Mouse (Mus musculus): ENCODE results near the gene Thsd7b. TPM values are rescaled to one million over a fixed set of nuclear protein-coding genes. Genes with fewer than 3 reads are reported as not detected.
A peak's percentile ranks its signal among the peaks of the same experiment; 100 is the strongest.
"Not testable (repeated sequence)": the region's sequence is repeated elsewhere in the genome, so short reads cannot be mapped to it uniquely, and the experiment has no call there.

Thsd7b gene
- total RNA-seq, 2 experiments from 2014 or later, result 30.8 to 34.5 TPM

GRCm38 (mm10) chr1:129624519-129624918 is 351.4 kb downstream of the Thsd7b start:
- DNase-seq (ENCODE audit: low spot score in 2 of 2), result no peak

DNA sequence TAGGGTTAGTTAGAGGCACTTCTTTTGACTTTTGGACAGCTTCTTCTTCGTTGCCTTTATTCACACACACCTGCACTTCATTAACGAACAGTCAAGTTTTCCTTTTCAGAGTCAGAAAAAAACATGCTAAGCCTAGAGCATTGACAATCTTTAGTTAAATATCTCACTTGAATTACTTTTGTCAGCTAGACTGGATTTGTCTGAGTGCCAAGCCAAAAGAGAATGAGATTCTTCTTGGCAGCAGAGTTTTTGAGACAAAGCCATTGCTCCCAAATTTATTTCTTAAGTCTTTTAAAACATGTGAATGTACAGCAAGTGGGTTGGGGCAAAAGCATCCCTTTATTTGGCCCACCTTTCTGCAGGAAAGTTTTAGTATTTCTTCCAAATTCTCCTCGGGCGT is 362.0 kb downstream of the Thsd7b start:
- DNase-seq (ENCODE audit: low spot score in 2 of 2), result no peak

DNA sequence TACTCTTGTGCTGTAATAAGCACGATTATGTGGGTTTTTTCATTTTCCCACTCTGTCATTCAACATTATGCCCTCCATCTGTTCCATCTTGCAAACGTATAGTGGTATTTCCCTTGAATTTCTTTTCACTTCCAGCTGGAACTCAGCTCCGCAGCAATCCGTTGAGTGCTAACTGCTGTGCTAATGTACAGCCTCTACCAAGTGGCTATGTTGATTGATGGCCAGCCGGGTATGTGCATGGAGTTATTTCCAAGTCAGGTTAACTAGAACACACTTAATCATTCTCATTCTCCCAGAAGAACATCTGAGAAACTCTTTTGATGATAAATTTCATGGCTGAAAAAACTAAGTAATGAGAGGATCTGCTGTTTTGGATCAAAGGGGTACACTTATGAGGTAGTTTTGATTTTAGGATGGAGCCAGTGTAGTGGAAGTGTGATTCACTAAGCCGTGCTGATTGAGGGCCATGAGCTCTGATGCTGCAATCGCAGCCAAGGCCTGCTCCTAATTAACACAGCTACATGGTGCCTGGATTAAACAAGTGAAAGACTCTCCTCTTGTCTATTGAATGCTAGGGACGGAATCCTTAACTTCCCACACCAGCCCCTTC is 371.3 kb downstream of the Thsd7b start:
- peak in 1 of 2 experiments; percentile 15 for DNase-seq (ENCODE audit: low spot score in 2 of 2)

DNA sequence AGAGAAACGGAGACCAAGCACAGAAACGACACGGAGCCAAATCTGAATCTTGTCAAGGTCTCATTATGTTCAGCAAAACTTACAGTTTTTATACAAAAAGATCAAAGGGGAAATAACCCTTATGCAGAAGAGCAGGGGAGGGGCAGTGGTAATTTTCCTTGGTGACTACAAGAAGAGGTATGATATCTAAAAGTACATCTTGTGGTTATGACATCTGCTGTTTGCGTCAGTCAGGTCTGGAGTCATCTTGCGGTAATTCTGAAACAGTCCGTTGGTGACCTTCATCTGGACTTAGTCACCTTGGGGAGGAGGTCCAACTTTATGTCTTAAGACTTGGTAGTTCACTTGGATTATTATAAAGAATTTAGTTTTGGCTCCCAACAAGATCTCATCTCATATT is 378.3 kb downstream of the Thsd7b start:
- not testable (repeated sequence) for DNase-seq (ENCODE audit: low spot score in 2 of 2)

- DNase-seq (ENCODE audit: low spot score in 2 of 2), result no peak
Observed at GRCm38 (mm10) chr1:129658045-129658444, 384.9 kb downstream of the Thsd7b start.

- DNase-seq (ENCODE audit: low spot score in 2 of 2), result no peak
Observed at GRCm38 (mm10) chr1:129675878-129676277, 402.8 kb downstream of the Thsd7b start.

DNA sequence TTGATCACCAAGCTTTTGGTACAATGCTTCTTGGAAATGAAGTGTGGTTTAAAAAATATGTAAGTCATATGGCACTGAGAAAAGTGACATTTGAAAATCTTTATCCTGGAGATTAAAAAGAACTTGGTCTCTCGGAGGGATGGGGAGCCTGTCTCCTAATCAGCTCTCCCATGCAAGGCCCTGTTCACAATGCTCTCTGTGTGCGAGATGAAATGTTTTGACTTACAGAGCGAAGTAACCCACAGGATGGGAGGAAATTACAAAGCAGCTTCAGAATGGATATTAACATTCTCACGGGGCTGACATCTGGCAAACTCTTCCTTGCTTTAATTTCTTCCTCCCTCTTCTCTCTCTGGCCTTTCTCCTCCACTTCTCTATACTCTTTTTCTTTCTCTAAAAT is 405.7 kb downstream of the Thsd7b start:
- DNase-seq (ENCODE audit: low spot score in 2 of 2), result no peak

- DNase-seq (ENCODE audit: low spot score in 2 of 2), result no peak
Observed at GRCm38 (mm10) chr1:129705701-129706100, 432.6 kb downstream of the Thsd7b start.

- DNase-seq (ENCODE audit: low spot score in 2 of 2), result peak in 1 of 2 experiments; percentile 25
Observed at GRCm38 (mm10) chr1:129712706-129713105, 439.6 kb downstream of the Thsd7b start.

GRCm38 (mm10) chr1:129713571-129713970 is 440.5 kb downstream of the Thsd7b start:
- DNase-seq (ENCODE audit: low spot score in 2 of 2), result no peak

DNA sequence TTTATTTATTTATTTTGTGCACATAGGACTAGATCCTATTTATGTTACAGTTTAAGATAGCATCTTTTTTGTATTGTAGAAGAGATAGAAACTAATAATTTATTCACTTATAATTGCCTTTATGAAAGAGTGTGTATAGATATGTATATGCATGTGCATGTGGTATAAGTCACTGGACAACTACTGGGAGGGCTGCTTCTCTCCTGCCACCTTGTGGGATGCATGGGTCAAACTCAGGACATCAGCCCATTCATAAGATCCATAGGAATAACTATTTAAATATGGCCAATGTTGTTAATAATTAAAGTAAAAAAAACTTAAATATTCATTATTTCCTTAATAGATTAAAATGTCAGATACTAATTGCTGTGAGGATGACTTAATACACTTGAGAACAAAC is 446.5 kb downstream of the Thsd7b start:
- no peak for DNase-seq (ENCODE audit: low spot score in 2 of 2)

DNA sequence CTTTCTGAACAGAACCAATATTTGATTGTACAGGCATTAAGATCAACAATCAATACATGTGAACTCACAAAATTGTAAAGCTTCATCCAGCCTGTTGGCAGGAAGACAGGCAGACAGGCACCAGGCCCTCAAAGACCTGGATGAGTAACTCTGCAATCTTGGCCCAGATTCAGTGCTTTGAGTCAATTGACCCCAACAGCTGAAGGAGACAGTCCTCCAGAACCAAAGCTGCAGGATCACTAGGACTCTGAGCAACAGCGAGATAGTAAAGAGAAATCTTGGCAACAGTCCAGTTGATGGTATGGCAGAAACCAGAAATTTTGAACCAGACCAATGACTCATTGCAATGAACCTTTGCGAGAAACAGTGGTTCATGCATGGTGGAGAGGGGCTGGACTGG is 458.9 kb downstream of the Thsd7b start:
- no peak for DNase-seq (ENCODE audit: low spot score in 2 of 2)

GRCm38 (mm10) chr1:129747595-129747994 is 474.5 kb downstream of the Thsd7b start:
- no peak for DNase-seq (ENCODE audit: low spot score in 2 of 2)

- no peak for DNase-seq (ENCODE audit: low spot score in 2 of 2)
Observed at GRCm38 (mm10) chr1:129756548-129757240, 483.6 kb downstream of the Thsd7b start.

DNA sequence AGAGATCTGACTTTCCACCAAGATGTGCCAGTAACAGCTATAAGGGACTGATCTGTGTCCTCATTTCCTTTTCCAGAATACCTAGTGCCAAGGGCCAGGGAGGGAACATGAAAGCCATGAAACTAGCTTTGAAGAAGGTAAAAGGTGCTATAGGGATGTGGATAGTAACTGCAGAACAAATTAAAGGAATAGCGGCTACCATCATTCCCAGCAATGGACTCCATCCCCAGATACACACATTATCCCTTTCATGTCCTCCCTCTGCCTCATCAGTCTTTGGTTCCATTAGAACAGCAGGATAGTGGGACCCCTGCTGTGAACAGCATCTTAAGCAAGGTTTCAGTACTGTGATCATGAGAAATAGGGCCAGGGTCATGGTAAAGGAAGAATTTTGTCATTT is 485.9 kb downstream of the Thsd7b start:
- DNase-seq (ENCODE audit: low spot score in 2 of 2), result no peak

DNA sequence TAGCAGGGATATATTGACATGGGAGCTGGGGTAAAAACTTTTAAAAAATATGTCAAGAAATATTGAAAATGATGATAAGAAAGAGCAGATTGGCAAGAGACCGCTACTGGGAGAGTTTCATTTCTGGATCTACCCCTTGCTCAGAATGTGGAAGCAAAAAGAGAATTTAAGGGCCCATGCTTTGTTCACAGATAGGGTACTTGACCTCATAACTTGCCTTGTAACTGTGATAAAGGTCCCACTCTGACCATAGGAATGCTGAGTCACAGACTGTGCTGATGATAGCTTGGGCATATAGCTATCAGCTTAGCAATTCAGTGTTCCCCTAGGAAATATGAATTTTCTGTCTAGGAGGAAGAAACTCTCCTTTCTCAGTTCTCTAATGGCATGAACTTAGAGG is 488.1 kb downstream of the Thsd7b start:
- no peak for DNase-seq (ENCODE audit: low spot score in 2 of 2)

GRCm38 (mm10) chr1:129764748-129765147 is 491.6 kb downstream of the Thsd7b start:
- DNase-seq (ENCODE audit: low spot score in 2 of 2), result no peak

DNA sequence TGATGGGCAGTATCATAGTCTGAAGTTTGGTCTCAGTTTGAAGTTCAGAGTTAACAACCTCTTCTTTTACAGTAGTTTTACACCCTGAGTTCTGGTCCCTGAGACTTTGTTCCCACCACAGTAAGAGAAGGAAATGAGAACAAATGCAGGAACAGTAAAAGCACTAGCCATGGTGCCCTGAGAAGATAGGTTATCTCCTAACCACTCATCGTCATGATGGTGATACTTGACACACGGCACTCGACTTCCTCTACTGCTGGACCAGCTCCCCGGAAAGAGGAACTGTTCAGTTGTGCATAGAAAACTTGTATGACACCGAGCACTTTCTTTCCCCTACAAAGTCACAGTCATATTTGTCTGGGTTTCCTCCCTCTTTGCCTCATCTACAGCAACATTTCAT is 504.0 kb downstream of the Thsd7b start:
- no peak for DNase-seq (ENCODE audit: low spot score in 2 of 2)

- no peak for DNase-seq (ENCODE audit: low spot score in 2 of 2)
Observed at GRCm38 (mm10) chr1:129779506-129779905, 506.4 kb downstream of the Thsd7b start.

- DNase-seq (ENCODE audit: low spot score in 2 of 2), result no peak
Observed at GRCm38 (mm10) chr1:129780589-129780988, 507.5 kb downstream of the Thsd7b start.

GRCm38 (mm10) chr1:129798519-129798918 is 525.4 kb downstream of the Thsd7b start:
- DNase-seq (ENCODE audit: low spot score in 2 of 2), result no peak

DNA sequence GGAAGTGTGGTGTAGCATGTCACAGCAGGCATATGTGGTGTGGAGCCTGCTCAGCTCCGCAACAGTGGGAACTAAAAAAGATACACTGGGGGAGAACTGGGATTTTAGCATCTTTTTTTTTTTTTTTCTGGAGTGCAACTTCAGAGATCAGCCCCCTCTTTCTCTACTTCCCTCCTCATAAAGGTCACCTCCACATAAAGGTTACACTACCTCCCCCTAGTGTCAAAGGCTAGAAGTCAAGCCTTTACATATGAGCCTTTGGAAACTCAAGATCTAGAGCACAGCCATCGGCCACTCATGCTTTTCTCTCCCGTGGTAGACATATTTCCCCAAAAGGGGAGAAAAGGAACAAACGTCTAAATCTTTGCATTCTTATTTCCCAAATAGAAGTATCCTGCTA is 553.8 kb downstream of the Thsd7b start:
- no peak for DNase-seq (ENCODE audit: low spot score in 2 of 2)

DNA sequence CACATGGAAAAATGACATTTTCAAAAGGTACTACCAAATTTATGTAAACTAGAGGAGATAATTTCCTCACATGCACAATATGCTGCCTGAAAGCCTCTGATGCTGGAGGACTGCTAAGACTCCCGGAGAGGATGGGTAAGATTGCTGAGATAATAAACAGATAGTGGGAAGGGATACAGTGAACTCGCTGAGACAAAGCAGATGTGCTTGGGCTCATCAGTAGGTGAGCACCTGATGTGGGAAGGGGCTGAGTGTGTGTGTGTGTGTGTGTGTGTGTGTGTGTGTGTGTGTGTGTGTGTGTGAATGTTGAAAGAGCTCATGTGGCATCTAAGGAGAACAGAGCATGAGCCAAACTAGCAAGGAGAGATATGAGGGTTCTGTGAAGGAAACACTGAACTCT is 564.2 kb downstream of the Thsd7b start:
- no peak for DNase-seq (ENCODE audit: low spot score in 2 of 2)
